Mouse (Mus musculus) v-Abl transformed pro-B cells (cell line): ENCODE data around the gene Pid1.

Experiments used
- in situ Hi-C, 2 experiments: fragments of 400-800 bp; cut with MboI; formaldehyde crosslinking; loops; one replicate each; pipeline ENCODE4 v1.15.1; 2025; ENCODE audit not compliant: unreplicated experiment in 2 of 2

Gene Pid1

GRCm38 (mm10) chr1:84198887-84199286, 165.1 kb downstream of the Pid1 start:
- in situ Hi-C loops = no loop called here

- in situ Hi-C loops = no loop called here
Observed at GRCm38 (mm10) chr1:84192167-84192566, 171.8 kb downstream of the Pid1 start.

- in situ Hi-C loops = no loop called here
Observed at GRCm38 (mm10) chr1:84189446-84189845, 174.5 kb downstream of the Pid1 start.

- in situ Hi-C loops = no loop called here
Observed at GRCm38 (mm10) chr1:84186756-84187437, 177.1 kb downstream of the Pid1 start.

- in situ Hi-C loops = no loop called here
Observed at GRCm38 (mm10) chr1:84177696-84178095, 186.3 kb downstream of the Pid1 start.

- in situ Hi-C loops = no loop called here
Observed at GRCm38 (mm10) chr1:84177033-84177432, 186.9 kb downstream of the Pid1 start.

GRCm38 (mm10) chr1:84172941-84173340, 191.0 kb downstream of the Pid1 start:
- in situ Hi-C loops = no loop called here

GRCm38 (mm10) chr1:84157790-84158189, 206.2 kb downstream of the Pid1 start:
- in situ Hi-C loops = no loop called here

GRCm38 (mm10) chr1:84155585-84155930, 208.4 kb downstream of the Pid1 start:
- in situ Hi-C loops = no loop called here

- in situ Hi-C loops = no loop called here
Observed at GRCm38 (mm10) chr1:84154725-84155584, 209.0 kb downstream of the Pid1 start.

- in situ Hi-C loops = no loop called here
Observed at GRCm38 (mm10) chr1:84153943-84154342, 210.0 kb downstream of the Pid1 start.

GRCm38 (mm10) chr1:84141561-84141960, 222.4 kb downstream of the Pid1 start:
- in situ Hi-C loops = no loop called here

GRCm38 (mm10) chr1:84132451-84132850, 231.5 kb downstream of the Pid1 start:
- in situ Hi-C loops = no loop called here

GRCm38 (mm10) chr1:84131799-84132198, 232.2 kb downstream of the Pid1 start:
- in situ Hi-C loops = no loop called here

- in situ Hi-C loops = no loop called here
Observed at GRCm38 (mm10) chr1:84128510-84128909, 235.5 kb downstream of the Pid1 start.

GRCm38 (mm10) chr1:84119306-84119705, 244.7 kb downstream of the Pid1 start:
- in situ Hi-C loops = no loop called here

GRCm38 (mm10) chr1:84106756-84107155, 257.2 kb downstream of the Pid1 start:
- in situ Hi-C loops = no loop called here

- in situ Hi-C loops = no loop called here
Observed at GRCm38 (mm10) chr1:84102052-84102451, 261.9 kb downstream of the Pid1 start.

- in situ Hi-C loops = no loop called here
Observed at GRCm38 (mm10) chr1:84097398-84097797, 266.6 kb downstream of the Pid1 start.

GRCm38 (mm10) chr1:84093291-84093690, 270.7 kb downstream of the Pid1 start:
- in situ Hi-C loops = no loop called here

- in situ Hi-C loops = no loop called here
Observed at GRCm38 (mm10) chr1:84089664-84090063, 274.3 kb downstream of the Pid1 start.

GRCm38 (mm10) chr1:84087957-84088356, 276.0 kb downstream of the Pid1 start:
- in situ Hi-C loops = no loop called here
